Comparison of ENCODE assay signal across 7 mouse cellular contexts in the genomic region with DNA sequence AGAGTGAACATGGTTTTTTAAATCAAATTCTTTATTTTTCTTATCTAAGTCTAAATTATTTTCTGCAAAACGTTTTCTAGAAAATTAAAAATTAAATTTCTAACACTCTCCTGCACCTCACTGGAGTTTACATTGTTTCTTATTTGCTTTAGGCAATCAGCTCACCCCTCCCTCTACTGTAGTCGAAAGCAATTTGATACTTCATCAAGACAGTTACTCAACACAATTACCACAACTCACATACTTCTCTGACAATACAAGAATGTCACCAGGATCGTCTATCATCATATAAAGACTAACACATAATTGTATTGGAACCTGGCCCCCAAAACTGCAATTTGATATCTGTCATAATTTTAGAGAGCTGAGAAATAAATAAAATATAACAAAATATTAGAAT.
"Had no signal": no experiment of that assay in that cellular context is flagged by ENCODE, and none has a peak within 500 bp of the region (broad histone marks: within the 10 kb centered on the region; RNA-seq: fewer than 3 reads in every experiment).

No protein-coding gene starts in this region.

- H3K4me3 ChIP-seq: limb, embryonic 15.5 days; liver, embryonic 13.5 days; midbrain, embryonic 13.5 days; neural tube, embryonic 12.5 days had no signal

- H3K36me3 ChIP-seq: limb, embryonic 15.5 days; liver, embryonic 13.5 days; midbrain, embryonic 13.5 days; neural tube, embryonic 12.5 days had no signal

- H3K4me1 ChIP-seq: neural tube, embryonic 12.5 days had no signal

- H3K27ac ChIP-seq: limb, embryonic 15.5 days; liver, embryonic 13.5 days; midbrain, embryonic 13.5 days; neural tube, embryonic 12.5 days had no signal

- H3K9ac ChIP-seq: limb, embryonic 15.5 days; liver, embryonic 13.5 days; midbrain, embryonic 13.5 days; neural tube, embryonic 12.5 days had no signal

- H3K27me3 ChIP-seq: limb, embryonic 15.5 days; liver, embryonic 13.5 days; midbrain, embryonic 13.5 days; neural tube, embryonic 12.5 days had no signal

- DNase-seq: kidney, adult 8-10 months; liver, embryonic 13.5 days; thymus, adult 18-20 months; thymus, postnatal 14 days had no signal

- ATAC-seq: midbrain, embryonic 13.5 days had no signal

- H3K4me2 ChIP-seq: limb, embryonic 15.5 days; liver, embryonic 13.5 days; midbrain, embryonic 13.5 days; neural tube, embryonic 12.5 days had no signal

- H3K9me3 ChIP-seq: limb, embryonic 15.5 days; liver, embryonic 13.5 days; midbrain, embryonic 13.5 days; neural tube, embryonic 12.5 days had no signal
